Mouse (Mus musculus) hindbrain, embryonic 10.5 days (tissue): ENCODE results near the gene Slc25a10. TPM values are rescaled to one million over a fixed set of nuclear protein-coding genes. Genes with fewer than 3 reads are reported as not detected.

Source experiments
- DNase-seq: peaks from one replicate; pipeline ENCODE4 v3.0.0-alpha.2; 2017; ENCODE audit warnings: low spot score
- H3K27ac ChIP-seq: fragments of 300-500 bp; sonication (generic); 2 replicates; pipeline ENCODE4 v1.5.1; 2016; ENCODE audit warnings: mild to moderate bottlenecking, moderate library complexity
- H3K27me3 ChIP-seq: fragments of 300-500 bp; sonication (generic); 2 replicates; pipeline ENCODE4 v1.6.1; 2016; ENCODE audit warnings: mild to moderate bottlenecking; ENCODE audit not compliant: poor library complexity, insufficient read depth, severe bottlenecking
- H3K36me3 ChIP-seq: fragments of 300-500 bp; sonication (generic); 2 replicates; pipeline ENCODE4 v1.6.1; 2016; ENCODE audit warnings: mild to moderate bottlenecking, moderate library complexity
- H3K4me1 ChIP-seq: fragments of 300-500 bp; sonication (generic); replicated peaks from 2 replicates; pipeline ENCODE4 v1.6.1; 2016; ENCODE audit warnings: mild to moderate bottlenecking
- H3K4me3 ChIP-seq: fragments of 300-500 bp; sonication (generic); 2 replicates; pipeline ENCODE4 v1.5.1; 2016; ENCODE audit warnings: mild to moderate bottlenecking, moderate library complexity
- H3K9me3 ChIP-seq: fragments of 300-500 bp; sonication (generic); 2 replicates; pipeline ENCODE4 v1.6.1; 2016; ENCODE audit warnings: mild to moderate bottlenecking, moderate library complexity
- WGBS: fragments of 180-500 bp; shearing (Covaris S2); methylation state at CpG from one replicate; pipeline ENCODE4 v1.1.7; 2016; 5-methylcytosine and 5-hydroxymethylcytosine counted together
- polyA plus RNA-seq: library from polyadenylated mRNA; unstranded; fragments of >200 nt; fragmentation: Nextera tagmentation; extraction: Ambion mirVana; gene quantifications from 2 replicates; pipeline ENCODE4 v1.2.1, GENCODE M21; 2016

Gene Slc25a10
- polyA plus RNA-seq, 1 experiment from 2014 or later: 50.6 TPM

GRCm38 (mm10) chr11:120520498-120520897, 28.9 kb downstream of the Slc25a10 start:
- Histone ChIP-seq H3K27me3 (peaks cover 5% of the 10 kb centered on the region; the same call in 1 of the 2 replicates), H3K4me1 (peaks cover 19% of the 10 kb centered on the region), H3K9me3 (no peaks in the 10 kb centered on the region), H3K4me3 (no peak overlapping the region), H3K27ac (no peak overlapping the region), H3K36me3 (no peaks in the 10 kb centered on the region)
- 80% methylated on average over 9 of the region's 9 CpGs for WGBS
- DNase-seq: no peak

- 83% methylated on average over 5 of the region's 5 CpGs for WGBS
- Histone ChIP-seq H3K9me3 (no peaks in the 10 kb centered on the region), H3K4me1 (peaks cover 15% of the 10 kb centered on the region), H3K36me3 (no peaks in the 10 kb centered on the region), H3K27ac (no peak overlapping the region), H3K4me3 (no peak overlapping the region), H3K27me3 (0 out of 2 replicates have a peak, but pooled peaks cover 5% of the 10 kb centered on the region)
- DNase-seq: no peak
These were observed 29.4 kb downstream of the Slc25a10 start for GRCm38 (mm10) chr11:120520967-120521540.

GRCm38 (mm10) chr11:120522581-120522980, 30.9 kb downstream of the Slc25a10 start:
- Histone ChIP-seq H3K9me3 (no peaks in the 10 kb centered on the region), H3K27ac (no peak overlapping the region), H3K27me3 (peaks cover 3% of the 10 kb centered on the region), H3K4me1 (peaks cover 15% of the 10 kb centered on the region), H3K4me3 (no peak overlapping the region), H3K36me3 (no peaks in the 10 kb centered on the region)
- DNase-seq: no peak
- WGBS: 88% methylated on average over 8 of the region's 8 CpGs

DNA sequence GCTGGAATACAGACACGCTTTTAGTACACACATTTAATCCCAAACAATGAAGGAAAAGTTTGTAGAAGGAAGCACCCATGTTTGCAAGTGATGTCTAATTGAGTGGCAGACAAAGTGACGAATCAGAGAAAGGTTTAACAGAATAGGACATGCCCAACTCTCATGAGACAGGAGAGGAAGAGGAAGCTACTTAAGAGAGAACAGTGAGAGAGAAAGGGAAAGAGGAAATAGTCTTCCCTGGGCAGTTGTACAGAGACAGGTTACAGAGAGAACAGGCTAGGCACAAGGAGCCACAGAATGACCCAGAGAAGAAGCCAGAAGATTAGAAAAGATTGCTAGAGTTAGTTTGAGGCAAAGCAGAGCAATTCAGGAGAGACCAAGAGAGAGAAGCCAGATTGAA, 34.3 kb downstream of the Slc25a10 start:
- 79% methylated on average over 2 of the region's 2 CpGs for WGBS
- no peak for DNase-seq

GRCm38 (mm10) chr11:120527690-120528354, 36.2 kb downstream of the Slc25a10 start:
- 80% methylated on average over 9 of the region's 9 CpGs for WGBS

More for the DNA sequence above, 34.3 kb downstream of the Slc25a10 start:
- Histone ChIP-seq H3K4me3 (no peak overlapping the region), H3K4me1 (peaks cover 22% of the 10 kb centered on the region), H3K27me3 (peaks cover 37% of the 10 kb centered on the region), H3K36me3 (no peaks in the 10 kb centered on the region), H3K9me3 (no peaks in the 10 kb centered on the region), H3K27ac (no peak overlapping the region)

GRCm38 (mm10) chr11:120528903-120529302, 37.3 kb downstream of the Slc25a10 start:
- WGBS: 45% methylated on average over 4 of the region's 4 CpGs
- no peak overlapping the region for H3K4me3 ChIP-seq
- DNase-seq: no peak
- peaks cover 28% of the 10 kb centered on the region for H3K4me1 ChIP-seq
- H3K27me3 ChIP-seq: peaks cover 67% of the 10 kb centered on the region
- H3K36me3 ChIP-seq: no peaks in the 10 kb centered on the region
- H3K27ac ChIP-seq: 0 out of 2 replicates have a peak overlapping the region, but pooled peaks have one; percentile 2
- no peaks in the 10 kb centered on the region for H3K9me3 ChIP-seq

More at GRCm38 (mm10) chr11:120527690-120528354, 36.2 kb downstream of the Slc25a10 start:
- Histone ChIP-seq H3K36me3 (no peaks in the 10 kb centered on the region), H3K27ac (no peak overlapping the region), H3K9me3 (no peaks in the 10 kb centered on the region), H3K27me3 (peaks cover 56% of the 10 kb centered on the region), H3K4me1 (peaks cover 28% of the 10 kb centered on the region), H3K4me3 (no peak overlapping the region)
- no peak for DNase-seq

- H3K4me3 ChIP-seq: peak within 1 kb of the TSS; percentile 52
- peak; percentile 47 for DNase-seq
- peak within 1 kb of the TSS; percentile 66 for H3K27ac ChIP-seq
- peaks cover 81% of the 10 kb centered on the region for H3K27me3 ChIP-seq
- no peaks in the 10 kb centered on the region for H3K36me3 ChIP-seq
- no peaks in the 10 kb centered on the region for H3K9me3 ChIP-seq
- 8% methylated on average over 62 of the region's 62 CpGs for WGBS
- peaks cover 28% of the 10 kb centered on the region for H3K4me1 ChIP-seq
These were observed 38.7 kb downstream of the Slc25a10 start, which contains the start of gene Gcgr for GRCm38 (mm10) chr11:120530085-120530964. TSS of gene Gcgr (plus strand) at chr11:120530699.

DNA sequence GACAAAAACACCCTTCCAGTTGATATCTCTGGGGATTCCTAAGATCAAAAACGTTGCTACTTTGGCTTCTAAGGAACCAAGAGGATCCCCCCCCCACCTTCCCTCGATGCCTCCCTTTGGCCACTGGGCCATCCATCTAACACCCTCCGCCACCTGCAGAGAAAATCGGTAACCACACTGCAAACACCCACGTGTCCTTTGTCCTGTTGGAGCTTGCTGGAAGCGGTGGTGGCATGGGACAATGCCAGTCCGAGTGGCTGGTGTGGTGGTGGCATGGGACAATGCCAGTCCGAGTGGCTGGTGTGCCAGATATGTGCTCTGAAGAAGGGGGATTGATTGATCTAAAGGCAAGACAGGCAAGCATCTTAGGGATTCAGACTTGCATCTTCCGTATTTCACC, 40.0 kb downstream of the Slc25a10 start:
- Histone ChIP-seq H3K36me3 (no peaks in the 10 kb centered on the region), H3K4me1 (peaks cover 28% of the 10 kb centered on the region), H3K9me3 (no peaks in the 10 kb centered on the region), H3K4me3 (no peak overlapping the region), H3K27me3 (peaks cover 82% of the 10 kb centered on the region), H3K27ac (no peak overlapping the region)
- no peak for DNase-seq
- 31% methylated on average over 9 of the region's 9 CpGs for WGBS

DNA sequence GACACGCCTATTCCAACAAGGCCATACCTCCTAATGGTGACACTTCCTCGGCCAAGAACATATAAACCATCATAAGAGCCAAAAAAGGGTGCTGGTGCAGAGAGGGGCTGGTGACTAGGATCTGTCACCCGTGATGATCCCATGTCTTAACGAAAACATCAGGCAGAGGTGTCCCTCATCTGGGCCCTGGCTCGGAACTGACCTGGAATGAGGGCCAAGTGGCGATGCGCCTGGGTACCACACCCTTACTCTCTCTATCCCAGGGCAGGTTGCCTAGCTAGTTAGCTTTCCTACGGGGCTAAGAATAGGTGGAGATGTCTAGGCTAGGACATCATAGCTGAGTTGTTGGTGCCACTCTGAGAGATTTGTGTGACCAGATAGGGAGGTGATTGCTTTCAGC, 42.5 kb downstream of the Slc25a10 start:
- Histone ChIP-seq H3K4me1 (peaks cover 30% of the 10 kb centered on the region), H3K9me3 (no peaks in the 10 kb centered on the region), H3K27me3 (peaks cover 69% of the 10 kb centered on the region), H3K27ac (no peak overlapping the region), H3K36me3 (no peaks in the 10 kb centered on the region), H3K4me3 (no peak overlapping the region)
- no peak for DNase-seq
- 84% methylated on average over 8 of the region's 8 CpGs for WGBS

- H3K36me3 ChIP-seq: no peaks in the 10 kb centered on the region
- H3K4me3 ChIP-seq: no peak overlapping the region
- WGBS: 85% methylated on average over 3 of the region's 3 CpGs
- H3K27ac ChIP-seq: no peak overlapping the region
- H3K27me3 ChIP-seq: peaks cover 58% of the 10 kb centered on the region
- H3K4me1 ChIP-seq: peaks cover 34% of the 10 kb centered on the region
- DNase-seq: no peak
- no peaks in the 10 kb centered on the region for H3K9me3 ChIP-seq
These were observed 43.5 kb downstream of the Slc25a10 start for GRCm38 (mm10) chr11:120535145-120535544.

GRCm38 (mm10) chr11:120535804-120536203, 44.2 kb downstream of the Slc25a10 start:
- no peaks in the 10 kb centered on the region for H3K36me3 ChIP-seq
- no peak for DNase-seq
- H3K27me3 ChIP-seq: peaks cover 52% of the 10 kb centered on the region
- H3K4me3 ChIP-seq: no peak overlapping the region
- WGBS: 74% methylated on average over 3 of the region's 3 CpGs
- H3K27ac ChIP-seq: no peak overlapping the region
- H3K9me3 ChIP-seq: no peaks in the 10 kb centered on the region
- H3K4me1 ChIP-seq: peaks cover 29% of the 10 kb centered on the region

GRCm38 (mm10) chr11:120538485-120538884, 46.8 kb downstream of the Slc25a10 start:
- Histone ChIP-seq H3K4me1 (peaks cover 26% of the 10 kb centered on the region), H3K9me3 (no peaks in the 10 kb centered on the region), H3K27me3 (peaks cover 25% of the 10 kb centered on the region), H3K27ac (peak overlapping the region; percentile 67), H3K4me3 (0 out of 2 replicates have a peak overlapping the region, but pooled peaks have one; percentile 2), H3K36me3 (peaks cover 21% of the 10 kb centered on the region)
- 82% methylated on average over 3 of the region's 3 CpGs for WGBS
- DNase-seq: no peak
